Mouse (Mus musculus) spleen, adult 2 months (tissue): ENCODE results near the gene F11.

Source experiments
- CTCF ChIP-seq: fragments of 200-500 bp; IDR thresholded peaks from 2 replicates; pipeline ENCODE4 v1.5.1; 2011; ENCODE audit warnings: mild to moderate bottlenecking, inconsistent platforms; ENCODE audit not compliant: insufficient read depth, insufficient read length, insufficient replicate concordance; ENCODE audit errors: extremely low read depth
- POLR2A ChIP-seq: fragments of 200-500 bp; IDR thresholded peaks from 2 replicates; pipeline ENCODE4 v1.6.1; 2011; ENCODE audit warnings: low read depth, low read length, inconsistent platforms

GRCm38 (mm10) chr8:45238282-45238681 is 23.5 kb downstream of the F11 start:
- TF ChIP-seq CTCF = no peak
- no peak for TF ChIP-seq POLR2A
